Mouse (Mus musculus) small intestine, adult 2 months (tissue): ENCODE measurements around the gene Hist2h3c1. TPM values are rescaled to one million over a fixed set of nuclear protein-coding genes. Genes with fewer than 3 reads are reported as not detected.
A peak's percentile ranks its signal among the peaks of the same experiment; 100 is the strongest.
"Not testable (repeated sequence)": the region's sequence is repeated elsewhere in the genome, so short reads cannot be mapped to it uniquely, and the experiment has no call there.

Experiments
- H3K27ac ChIP-seq: fragments of 200-500 bp; 2 replicates; pipeline ENCODE4 v1.5.1; 2012; ENCODE audit warnings: low read depth, low read length, control low read depth, inconsistent platforms; ENCODE audit not compliant: insufficient read depth
- H3K27me3 ChIP-seq: fragments of 200-500 bp; 2 replicates; pipeline ENCODE4 v1.6.1; 2012; ENCODE audit warnings: mild to moderate bottlenecking, moderate library complexity, low read length, inconsistent platforms; ENCODE audit not compliant: control insufficient read depth, insufficient read depth
- H3K36me3 ChIP-seq: fragments of 200-500 bp; 2 replicates; pipeline ENCODE4 v1.6.1; 2012; ENCODE audit warnings: mild to moderate bottlenecking, low read length, control low read depth, inconsistent platforms; ENCODE audit not compliant: control insufficient read depth, insufficient read depth
- H3K4me1 ChIP-seq: fragments of 200-500 bp; 2 replicates; pipeline ENCODE4 v1.6.1; 2012; ENCODE audit warnings: low read length, inconsistent platforms, mixed read lengths; ENCODE audit not compliant: control insufficient read depth, insufficient read depth, insufficient read length
- H3K4me3 ChIP-seq: fragments of 200-500 bp; 2 replicates; pipeline ENCODE4 v1.5.1; 2012; ENCODE audit warnings: low read depth, mild to moderate bottlenecking, control low read depth, inconsistent platforms, low read length, moderate library complexity
- CTCF ChIP-seq: fragments of 200-500 bp; IDR thresholded peaks from 2 replicates; pipeline ENCODE4 v1.5.1; 2012; ENCODE audit warnings: low read depth, mild to moderate bottlenecking, control low read depth, inconsistent platforms, low read length, moderate library complexity, mixed read lengths; ENCODE audit not compliant: insufficient replicate concordance, insufficient read length; ENCODE audit errors: extremely low read depth
- POLR2A ChIP-seq: fragments of 200-500 bp; IDR thresholded peaks from 2 replicates; pipeline ENCODE4 v1.6.1; 2012; ENCODE audit warnings: low read depth, mild to moderate bottlenecking, control low read depth, inconsistent platforms, low read length, moderate library complexity
- WGBS: fragments of 180-500 bp; shearing (Covaris S2); methylation state at CpG from one replicate; pipeline ENCODE4 v1.1.7; 2018; 5-methylcytosine and 5-hydroxymethylcytosine counted together
- polyA plus RNA-seq: library from polyadenylated mRNA; depleted of rRNA; stranded (reverse); fragments of >200 nt; gene quantifications from 2 replicates; pipeline ENCODE4 v1.2.3, GENCODE M21; 2012

The Hist2h3c1 gene
- polyA plus RNA-seq, 1 experiment: not detected

DNA sequence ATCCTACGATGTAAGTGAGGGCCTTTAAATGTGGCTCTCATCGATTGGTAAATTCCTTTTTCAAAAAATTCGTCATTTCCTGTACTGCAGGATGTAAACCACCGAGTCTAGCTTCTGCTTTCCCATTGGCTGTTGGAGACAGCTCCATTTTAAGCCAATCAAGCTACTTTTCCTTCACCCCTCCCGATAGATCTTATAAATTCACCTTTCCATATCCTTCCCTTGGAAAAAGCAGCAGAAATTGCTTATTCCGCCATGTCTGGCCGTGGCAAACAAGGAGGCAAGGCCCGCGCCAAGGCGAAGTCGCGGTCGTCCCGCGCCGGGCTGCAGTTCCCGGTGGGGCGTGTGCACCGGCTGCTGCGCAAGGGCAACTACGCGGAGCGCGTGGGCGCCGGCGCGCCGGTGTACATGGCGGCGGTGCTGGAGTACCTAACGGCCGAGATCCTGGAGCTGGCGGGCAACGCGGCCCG, 26.8 kb upstream of the Hist2h3c1 start, which contains the start of the genes Bola1 and Hist2h2ab:
Gene Bola1 (minus strand): TSS at position 49 of the 470 bp plus-strand sequence.
Gene Hist2h2ab (plus strand): TSS at position 205 of the 470 bp plus-strand sequence.
- no peak for TF ChIP-seq CTCF
- TF ChIP-seq POLR2A: peak; percentile 60; the same call in 1 of the 2 replicates
- Histone ChIP-seq H3K27me3 (no peaks in the 10 kb centered on the region), H3K36me3 (no peaks in the 10 kb centered on the region), H3K4me3 (peak within 1 kb of the TSS; percentile 80), H3K27ac (peak within 1 kb of the TSS; percentile 99), H3K4me1 (peaks cover 3% of the 10 kb centered on the region; the same call in 1 of the 2 replicates)
- WGBS: under 1% methylated on average over 37 of the region's 37 CpGs

DNA sequence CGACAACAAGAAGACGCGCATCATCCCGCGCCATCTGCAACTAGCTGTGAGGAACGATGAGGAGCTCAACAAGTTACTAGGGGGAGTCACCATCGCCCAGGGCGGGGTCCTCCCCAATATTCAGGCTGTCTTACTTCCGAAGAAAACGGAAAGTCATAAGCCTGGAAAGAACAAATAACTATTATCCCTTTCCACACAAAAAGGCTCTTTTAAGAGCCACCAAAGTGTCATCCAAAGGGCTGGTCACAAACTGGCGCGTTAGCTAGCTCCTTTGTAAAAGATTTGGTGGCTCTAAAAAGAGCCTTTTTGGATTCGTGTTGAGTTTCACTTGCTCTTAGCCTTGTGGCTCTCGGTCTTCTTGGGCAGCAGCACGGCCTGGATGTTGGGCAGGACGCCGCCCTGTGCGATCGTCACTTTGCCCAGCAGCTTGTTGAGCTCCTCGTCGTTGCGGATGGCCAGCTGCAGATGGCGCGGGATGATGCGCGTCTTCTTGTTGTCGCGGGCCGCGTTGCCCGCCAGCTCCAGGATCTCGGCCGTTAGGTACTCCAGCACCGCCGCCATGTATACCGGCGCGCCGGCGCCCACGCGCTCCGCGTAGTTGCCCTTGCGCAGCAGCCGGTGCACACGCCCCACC, 26.2 kb upstream of the Hist2h3c1 start:
- peak; percentile 64; the same call in 1 of the 2 replicates for TF ChIP-seq POLR2A
- H3K4me3 ChIP-seq: peak overlapping the region; percentile 80
- peak overlapping the region; percentile 99 for H3K27ac ChIP-seq
- not testable (repeated sequence) for H3K4me1 ChIP-seq, H3K36me3 ChIP-seq, H3K27me3 ChIP-seq
- under 1% methylated on average over 37 of the region's 47 CpGs for WGBS

DNA sequence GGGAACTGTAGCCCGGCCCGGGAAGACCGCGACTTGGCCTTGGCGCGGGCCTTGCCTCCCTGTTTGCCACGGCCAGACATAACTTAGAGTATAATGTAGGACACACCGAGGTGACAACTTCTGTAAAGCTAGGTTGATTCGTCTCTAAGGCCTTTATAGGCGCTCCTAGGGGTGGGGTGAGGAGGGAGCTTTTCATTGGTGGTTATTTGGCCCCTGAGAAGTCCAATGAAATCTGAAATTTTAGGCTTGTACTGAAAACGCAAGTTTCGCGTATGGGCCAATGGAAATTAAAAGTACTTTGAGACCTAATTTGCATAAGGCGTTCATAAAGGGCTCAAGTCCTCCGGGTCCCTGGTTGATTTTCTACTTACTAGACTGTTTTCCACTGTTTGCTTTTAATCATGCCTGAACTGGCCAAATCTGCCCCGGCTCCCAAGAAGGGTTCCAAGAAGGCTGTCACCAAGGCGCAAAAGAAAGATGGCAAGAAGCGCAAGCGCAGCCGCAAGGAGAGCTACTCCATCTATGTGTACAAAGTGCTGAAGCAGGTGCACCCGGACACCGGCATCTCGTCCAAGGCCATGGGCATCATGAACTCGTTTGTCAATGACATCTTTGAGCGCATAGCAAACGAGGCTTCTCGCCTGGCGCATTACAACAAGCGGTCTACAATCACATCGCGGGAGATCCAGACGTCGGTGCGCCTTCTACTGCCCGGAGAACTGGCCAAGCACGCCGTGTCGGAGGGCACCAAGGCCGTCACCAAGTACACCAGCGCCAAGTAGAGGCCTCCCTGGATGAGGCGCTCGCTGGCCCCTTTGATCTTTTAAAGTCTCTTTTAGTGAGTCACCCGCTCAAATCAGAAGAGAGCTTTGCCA, 25.5 kb upstream of the Hist2h3c1 start, which contains the start of the genes Hist2h2ac and Hist2h2be:
Gene Hist2h2ac (minus strand): TSS at position 116 of the 875 bp plus-strand sequence.
Gene Hist2h2be (plus strand): TSS at position 355 of the 875 bp plus-strand sequence.
- Histone ChIP-seq H3K27me3 (no peaks in the 10 kb centered on the region), H3K4me1 (peaks cover 3% of the 10 kb centered on the region; the same call in 1 of the 2 replicates), H3K36me3 (no peaks in the 10 kb centered on the region), H3K27ac (peak within 1 kb of the TSS; percentile 99), H3K4me3 (peak within 1 kb of the TSS; percentile 80)
- WGBS: under 1% methylated on average over 43 of the region's 43 CpGs
- peak; percentile 19; the same call in 1 of the 2 replicates for TF ChIP-seq POLR2A
- TF ChIP-seq CTCF: no peak

DNA sequence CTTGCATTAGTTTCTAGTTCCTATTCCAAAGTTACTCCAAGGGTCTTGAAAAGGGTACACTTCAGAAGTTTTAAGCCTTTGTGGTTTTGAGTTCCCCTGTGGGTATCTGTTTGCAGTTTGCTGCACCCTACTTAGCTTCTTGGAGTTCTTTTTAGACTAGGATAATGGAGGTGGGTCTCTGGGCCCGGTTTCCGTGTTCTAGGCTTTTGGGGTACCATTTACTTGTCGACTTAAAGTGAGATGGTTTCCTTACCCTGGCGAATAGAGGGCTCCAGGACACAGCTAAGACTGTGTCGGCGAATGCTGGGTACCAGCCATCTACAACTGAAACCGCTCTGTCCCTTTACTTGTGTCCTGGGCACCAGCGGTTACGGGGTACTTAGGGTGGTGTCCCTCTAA, 24.8 kb upstream of the Hist2h3c1 start:
- Histone ChIP-seq H3K4me1 (peaks cover 3% of the 10 kb centered on the region; the same call in 1 of the 2 replicates), H3K36me3 (no peaks in the 10 kb centered on the region), H3K27ac (peak overlapping the region; percentile 99), H3K4me3 (peak overlapping the region; percentile 65), H3K27me3 (no peaks in the 10 kb centered on the region)
- WGBS: 5% methylated on average over 9 of the region's 9 CpGs
- TF ChIP-seq CTCF: no peak
- no peak for TF ChIP-seq POLR2A

DNA sequence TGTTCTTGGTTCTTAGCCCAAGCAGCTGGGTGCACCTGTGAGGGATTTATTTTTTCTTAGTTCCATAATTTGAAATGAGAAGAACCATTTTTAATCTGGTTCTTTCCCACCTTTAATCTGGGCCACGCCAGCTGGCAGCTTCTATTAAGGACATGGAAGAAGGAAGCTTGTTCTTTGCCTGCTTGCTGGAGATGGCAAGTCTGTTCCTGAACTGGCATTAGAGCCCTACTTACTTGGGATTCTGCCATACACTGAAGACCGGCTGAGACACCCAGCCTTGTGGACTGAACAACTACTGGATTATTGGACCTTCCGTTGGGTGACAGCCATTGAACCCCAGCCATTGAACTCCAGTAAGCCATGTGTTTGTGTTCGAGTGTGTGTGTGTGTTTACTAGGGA, 23.7 kb upstream of the Hist2h3c1 start:
- WGBS: 74% methylated on average over 4 of the region's 4 CpGs
- H3K4me1 ChIP-seq: peaks cover 3% of the 10 kb centered on the region; the same call in 1 of the 2 replicates
- H3K27me3 ChIP-seq: no peaks in the 10 kb centered on the region
- H3K27ac ChIP-seq: no peak overlapping the region
- H3K4me3 ChIP-seq: no peak overlapping the region
- TF ChIP-seq POLR2A: no peak
- no peak for TF ChIP-seq CTCF
- no peaks in the 10 kb centered on the region for H3K36me3 ChIP-seq

DNA sequence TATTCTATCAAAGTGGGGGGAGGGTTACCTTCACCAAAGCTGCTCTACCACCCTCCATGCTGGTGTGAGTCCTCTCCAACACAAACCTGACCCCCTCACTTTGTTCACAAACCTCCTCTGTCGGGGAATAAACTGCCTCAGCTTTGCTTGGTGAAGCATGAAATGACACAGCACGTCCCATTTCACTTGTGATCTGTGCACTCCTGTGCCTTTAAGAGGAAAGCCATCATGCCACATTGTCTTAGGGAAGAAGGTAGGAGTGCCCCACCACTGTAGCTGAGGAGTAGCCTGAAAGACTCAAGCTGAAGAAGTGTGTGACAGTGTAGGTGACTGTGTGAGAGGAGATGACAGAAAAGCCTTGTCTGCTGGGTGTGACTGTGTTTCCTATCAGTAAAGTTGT, 21.1 kb upstream of the Hist2h3c1 start:
- no peaks in the 10 kb centered on the region for H3K36me3 ChIP-seq
- H3K4me3 ChIP-seq: no peak overlapping the region
- H3K27ac ChIP-seq: no peak overlapping the region
- 33% methylated on average over 2 of the region's 2 CpGs for WGBS
- H3K4me1 ChIP-seq: no peaks in the 10 kb centered on the region; the same call in 1 of the 2 replicates
- no peaks in the 10 kb centered on the region for H3K27me3 ChIP-seq
- TF ChIP-seq POLR2A (no peak), CTCF (no peak)
